Mouse (Mus musculus) forebrain, embryonic 10.5 days (tissue): ENCODE measurements at regions not wholly inside any gene's neighbourhood (a gene's known extent, or its start where the extent isn't known, plus 50 kb on each side); places are given as distances from the start of the nearest gene placed in this dataset.

Experiments used
- DNase-seq: peaks from one replicate; pipeline ENCODE4 v3.0.0-alpha.2; 2017; ENCODE audit warnings: low spot score; ENCODE audit errors: extremely low spot score
- H3K27ac ChIP-seq: fragments of 300-500 bp; sonication (generic); 2 replicates; pipeline ENCODE4 v1.5.1; 2016; ENCODE audit warnings: mild to moderate bottlenecking
- H3K27me3 ChIP-seq: fragments of 300-500 bp; sonication (generic); 2 replicates; pipeline ENCODE4 v1.6.1; 2016; ENCODE audit warnings: mild to moderate bottlenecking; ENCODE audit not compliant: poor library complexity, severe bottlenecking
- H3K36me3 ChIP-seq: fragments of 300-500 bp; sonication (generic); replicated peaks from 2 replicates; pipeline ENCODE4 v1.6.1; 2016; ENCODE audit warnings: mild to moderate bottlenecking, moderate library complexity
- H3K4me1 ChIP-seq: fragments of 300-500 bp; sonication (generic); 2 replicates; pipeline ENCODE4 v1.6.1; 2016
- H3K4me3 ChIP-seq: fragments of 300-500 bp; sonication (generic); 2 replicates; pipeline ENCODE4 v1.5.1; 2016; ENCODE audit warnings: mild to moderate bottlenecking, moderate library complexity
- H3K9me3 ChIP-seq: fragments of 300-500 bp; sonication (generic); 2 replicates; pipeline ENCODE4 v1.6.1; 2016; ENCODE audit warnings: mild to moderate bottlenecking, moderate library complexity
- WGBS: fragments of 180-500 bp; shearing (Covaris S2); methylation state at CpG from one replicate; pipeline ENCODE4 v1.1.7; 2016; 5-methylcytosine and 5-hydroxymethylcytosine counted together

- Histone ChIP-seq H3K9me3 (no peaks in the 10 kb centered on the region), H3K27ac (no peak overlapping the region), H3K27me3 (no peaks in the 10 kb centered on the region), H3K36me3 (no peaks in the 10 kb centered on the region), H3K4me1 (no peaks in the 10 kb centered on the region), H3K4me3 (no peak overlapping the region)
- DNase-seq: no peak
- WGBS: 59% methylated on average over 2 of the region's 2 CpGs
Observed at GRCm38 (mm10) chr1:98162639-98162927, 67.1 kb upstream of the Pam start.

- no peaks in the 10 kb centered on the region for H3K9me3 ChIP-seq
- H3K27ac ChIP-seq: no peak overlapping the region
- 86% methylated on average over 5 of the region's 5 CpGs for WGBS
- H3K4me1 ChIP-seq: no peaks in the 10 kb centered on the region
- no peaks in the 10 kb centered on the region for H3K27me3 ChIP-seq
- H3K36me3 ChIP-seq: no peaks in the 10 kb centered on the region
- no peak overlapping the region for H3K4me3 ChIP-seq
- no peak for DNase-seq
Observed at GRCm38 (mm10) chr1:98161882-98162638, 66.6 kb upstream of the Pam start.

GRCm38 (mm10) chr1:98158969-98159368 lies 63.5 kb upstream of the Pam start:
- no peaks in the 10 kb centered on the region for H3K36me3 ChIP-seq
- no peak overlapping the region for H3K27ac ChIP-seq
- no peak for DNase-seq
- 82% methylated on average over 2 of the region's 2 CpGs for WGBS
- H3K27me3 ChIP-seq: no peaks in the 10 kb centered on the region
- H3K9me3 ChIP-seq: no peaks in the 10 kb centered on the region
- no peak overlapping the region for H3K4me3 ChIP-seq
- H3K4me1 ChIP-seq: no peaks in the 10 kb centered on the region

- Histone ChIP-seq H3K27me3 (no peaks in the 10 kb centered on the region), H3K36me3 (no peaks in the 10 kb centered on the region), H3K9me3 (no peaks in the 10 kb centered on the region; the same call in 1 of the 2 replicates), H3K4me3 (no peak overlapping the region), H3K27ac (no peak overlapping the region), H3K4me1 (no peaks in the 10 kb centered on the region)
- WGBS: 73% methylated on average over 3 of the region's 3 CpGs
- DNase-seq: no peak
Observed at GRCm38 (mm10) chr1:98147361-98147760, 51.9 kb upstream of the Pam start.
